Comparison of ENCODE assay signal across 9 mouse cellular contexts in the genomic region with DNA sequence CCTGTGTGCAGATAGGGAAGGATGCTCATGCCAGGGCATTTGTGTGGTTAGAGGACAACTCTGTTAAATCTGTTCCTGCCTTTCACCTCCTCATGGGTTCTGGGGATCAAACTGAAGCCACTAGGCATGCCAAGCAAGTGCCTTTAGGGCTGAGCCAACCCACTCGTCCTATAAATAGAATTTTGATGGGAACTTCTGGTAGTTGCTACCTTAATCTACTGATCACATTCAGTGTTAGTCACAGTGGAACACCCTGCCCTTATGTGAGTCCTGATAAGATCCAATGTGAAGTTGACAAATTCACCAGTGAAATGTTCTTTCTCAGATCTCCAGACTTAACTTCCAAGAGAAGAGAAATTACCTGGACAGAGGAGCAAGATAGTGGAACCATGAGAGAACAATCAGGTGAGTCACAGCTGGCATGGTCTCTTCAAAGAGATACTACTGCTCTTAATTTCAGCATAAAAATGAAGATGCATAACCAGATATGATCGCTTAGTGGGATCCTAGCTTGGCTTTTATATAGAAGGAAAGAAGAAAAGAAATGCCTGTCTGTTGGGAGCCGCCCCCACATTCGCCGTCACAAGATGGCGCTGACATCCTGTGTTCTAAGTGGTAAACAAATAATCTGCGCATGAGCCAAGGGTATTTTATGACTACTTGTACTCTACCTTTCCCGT.
A peak's percentile ranks its signal among the peaks of the same experiment; 100 is the strongest.
DNase-seq lines count a peak whose midpoint lies in the region; ATAC-seq and TF ChIP-seq lines count a peak whose summit lies in the region.
"Had no signal": no experiment of that assay in that cellular context is flagged by ENCODE, and none has a peak within 500 bp of the region (broad histone marks: within the 10 kb centered on the region; RNA-seq: fewer than 3 reads in every experiment).

No protein-coding gene starts in this region.

- WGBS in forebrain, embryonic 14.5 days = 94% methylated on average over 6 of the region's 8 CpGs
- WGBS in intestine, embryonic 15.5 days = 94% methylated on average over 7 of the region's 8 CpGs

- ATAC-seq in activated CD4-positive, CD25-positive, alpha-beta regulatory T cell, adult 4 months = peak; percentile 53
- ATAC-seq in common myeloid progenitor, adult 5-6 weeks (replicated peaks; ENCODE audit: low read depth, poor library complexity, severe bottlenecking) = peak; percentile 39
- peak; percentile 51 for ATAC-seq in megakaryocyte progenitor cell, adult 5-6 weeks (replicated peaks; ENCODE audit: poor library complexity)
- ATAC-seq in forebrain, embryonic 14.5 days = no peak
- ATAC-seq in intestine, embryonic 15.5 days = no peak

- no peak overlapping the region; the same call in 1 of the 2 replicates for H3K4me3 ChIP-seq in layer of hippocampus, adult 2 months
- H3K4me3 ChIP-seq in forebrain, embryonic 14.5 days (ENCODE audit: low read depth, low read length) = no peak overlapping the region
- H3K4me3 ChIP-seq in intestine, embryonic 15.5 days (replicated peaks) = no peak overlapping the region
- H3K4me3 ChIP-seq: embryonic facial prominence, embryonic 13.5 days had no signal

- H3K4me2 ChIP-seq in forebrain, embryonic 14.5 days (ENCODE audit: low read length) = no peak overlapping the region
- H3K4me2 ChIP-seq in intestine, embryonic 15.5 days (replicated peaks) = no peak overlapping the region
- H3K4me2 ChIP-seq: embryonic facial prominence, embryonic 13.5 days had no signal

- no peaks in the 10 kb centered on the region for H3K9me3 ChIP-seq in forebrain, embryonic 14.5 days (replicated peaks; ENCODE audit: control insufficient read depth, low read length)
- H3K9me3 ChIP-seq in intestine, embryonic 15.5 days = no peaks in the 10 kb centered on the region
- H3K9me3 ChIP-seq: embryonic facial prominence, embryonic 13.5 days had no signal

- no peaks in the 10 kb centered on the region for H3K4me1 ChIP-seq in forebrain, embryonic 14.5 days (ENCODE audit: control insufficient read depth, insufficient read depth, low read length)
- no peaks in the 10 kb centered on the region for H3K4me1 ChIP-seq in intestine, embryonic 15.5 days (replicated peaks)
- H3K4me1 ChIP-seq: embryonic facial prominence, embryonic 13.5 days had no signal

- no peaks in the 10 kb centered on the region for H3K27me3 ChIP-seq in forebrain, embryonic 14.5 days (replicated peaks; ENCODE audit: control insufficient read depth, insufficient read depth, low read length)
- no peaks in the 10 kb centered on the region for H3K27me3 ChIP-seq in intestine, embryonic 15.5 days (replicated peaks)
- H3K27me3 ChIP-seq: embryonic facial prominence, embryonic 13.5 days had no signal

- H3K27ac ChIP-seq in layer of hippocampus, adult 2 months = peak overlapping the region; percentile 54; the same call in 1 of the 2 replicates
- H3K27ac ChIP-seq in forebrain, embryonic 14.5 days (ENCODE audit: low read depth, low read length) = no peak overlapping the region
- H3K27ac ChIP-seq in intestine, embryonic 15.5 days = no peak overlapping the region
- H3K27ac ChIP-seq: embryonic facial prominence, embryonic 13.5 days had no signal

- TF ChIP-seq CTCF in layer of hippocampus, adult 2 months (conservative IDR thresholded peaks at IDR 0.05) = peak; percentile 39

- no peaks in the 10 kb centered on the region for H3K36me3 ChIP-seq in forebrain, embryonic 14.5 days (ENCODE audit: control insufficient read depth, insufficient read depth, low read length)
- no peaks in the 10 kb centered on the region for H3K36me3 ChIP-seq in intestine, embryonic 15.5 days
- H3K36me3 ChIP-seq: embryonic facial prominence, embryonic 13.5 days had no signal

- DNase-seq in layer of hippocampus, adult 2 months (ENCODE audit: low spot score in 2 of 2) = no peak
- no peak for DNase-seq in layer of hippocampus, adult 9-10 months (ENCODE audit: low spot score)
- no peak for DNase-seq in embryo, embryonic 9.5 days (ENCODE audit: extremely low spot score)
- no peak for DNase-seq in forebrain, embryonic 14.5 days (ENCODE audit: low spot score)

- no peak overlapping the region for H3K9ac ChIP-seq in forebrain, embryonic 14.5 days (ENCODE audit: low read length)
- no peak overlapping the region for H3K9ac ChIP-seq in intestine, embryonic 15.5 days
- H3K9ac ChIP-seq: embryonic facial prominence, embryonic 13.5 days had no signal

Comparison
In these comparisons a context has a peak if more than half of its experiments do, and no peak if none do; other contexts are left out.
1. ATAC-seq: peak in activated CD4-positive, CD25-positive, alpha-beta regulatory T cell, adult 4 months (single experiment), common myeloid progenitor, adult 5-6 weeks (single experiment) and megakaryocyte progenitor cell, adult 5-6 weeks (single experiment); none in forebrain, embryonic 14.5 days (single experiment) and intestine, embryonic 15.5 days (single experiment).